Mouse (Mus musculus): ENCODE measurements at regions not wholly inside any gene's neighbourhood (a gene's known extent, or its start where the extent isn't known, plus 50 kb on each side); places are given as distances from the start of the nearest gene placed in this dataset.

DNA sequence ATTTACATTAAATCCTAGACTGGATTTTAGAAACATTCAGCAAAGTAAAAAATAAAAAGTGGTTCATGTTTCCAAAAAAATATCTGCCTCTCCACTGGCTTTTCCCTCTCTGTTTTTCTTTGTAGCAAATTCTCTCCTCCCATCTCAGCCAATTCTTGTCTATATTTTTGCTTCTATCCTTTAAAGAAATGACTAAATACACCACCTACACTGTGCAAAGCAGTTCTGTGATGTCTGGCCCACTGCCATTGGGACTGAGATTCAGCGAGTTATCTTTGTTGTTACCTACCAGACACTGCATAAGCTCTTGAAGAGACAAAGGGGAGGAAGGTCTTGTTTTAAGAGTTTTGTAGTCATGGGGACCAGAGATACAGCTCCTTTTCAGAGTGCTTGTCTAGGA lies 835.8 kb upstream of the Klhl29 start:
- DNase-seq (ENCODE audit: low spot score): no peak

DNA sequence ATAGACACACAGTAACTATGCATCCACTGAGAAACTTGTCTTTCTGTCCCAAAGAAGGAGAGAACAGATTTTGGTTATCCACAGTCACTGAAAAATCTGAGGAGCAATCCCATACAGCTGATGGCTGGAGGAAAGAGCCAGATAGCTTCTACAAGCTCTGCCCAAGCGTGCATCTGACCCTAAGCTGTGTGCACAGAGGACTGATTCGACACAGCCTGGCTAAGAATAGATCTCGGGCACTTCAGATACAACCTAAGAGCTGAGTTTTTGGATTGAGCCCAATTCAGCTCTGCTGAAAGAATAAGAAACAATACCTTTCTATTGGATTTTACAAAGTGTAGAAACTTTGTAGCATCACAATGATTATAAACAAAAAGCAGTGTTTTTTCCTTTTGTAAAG lies 813.8 kb upstream of the Klhl29 start:
- no peak for DNase-seq (ENCODE audit: low spot score)

DNA sequence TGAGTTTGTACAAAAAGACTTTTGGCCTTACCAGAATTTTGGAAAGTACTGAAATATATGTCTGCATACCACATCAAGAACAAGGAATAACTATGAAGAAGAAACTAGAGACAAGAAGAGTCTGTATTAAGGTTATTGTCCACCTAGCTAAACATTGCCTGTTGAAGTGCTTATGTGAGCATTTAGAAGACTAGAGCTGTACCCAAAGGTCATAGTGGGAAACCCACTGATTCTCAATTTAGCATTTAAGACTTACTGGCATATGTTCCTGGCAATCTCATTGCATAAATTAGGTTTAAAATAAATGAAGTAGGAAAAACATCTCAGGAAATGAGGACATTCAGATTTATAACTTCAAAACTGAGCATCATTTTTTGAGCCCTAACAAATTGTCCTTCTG lies 793.3 kb upstream of the Klhl29 start:
- no peak for DNase-seq (ENCODE audit: low spot score)

DNA sequence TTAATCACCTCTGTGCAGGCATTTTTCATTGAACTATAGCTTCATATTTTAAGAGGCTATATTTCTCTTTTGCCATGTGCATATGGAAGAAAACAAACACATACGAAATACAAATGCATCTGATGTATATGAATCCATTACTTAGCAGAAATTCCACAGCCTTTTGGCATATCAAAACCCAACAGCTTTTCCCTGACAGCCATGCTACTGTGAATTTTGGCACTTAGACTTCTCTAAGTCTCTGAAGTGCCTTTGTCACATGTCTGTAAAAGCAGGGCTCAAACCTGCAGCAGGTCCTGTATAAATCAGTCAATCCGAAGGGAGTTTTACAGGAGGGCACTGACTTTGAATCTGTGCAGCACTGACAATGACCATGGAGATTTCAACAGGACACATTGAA lies 778.8 kb upstream of the Klhl29 start:
- DNase-seq (ENCODE audit: low spot score): no peak

DNA sequence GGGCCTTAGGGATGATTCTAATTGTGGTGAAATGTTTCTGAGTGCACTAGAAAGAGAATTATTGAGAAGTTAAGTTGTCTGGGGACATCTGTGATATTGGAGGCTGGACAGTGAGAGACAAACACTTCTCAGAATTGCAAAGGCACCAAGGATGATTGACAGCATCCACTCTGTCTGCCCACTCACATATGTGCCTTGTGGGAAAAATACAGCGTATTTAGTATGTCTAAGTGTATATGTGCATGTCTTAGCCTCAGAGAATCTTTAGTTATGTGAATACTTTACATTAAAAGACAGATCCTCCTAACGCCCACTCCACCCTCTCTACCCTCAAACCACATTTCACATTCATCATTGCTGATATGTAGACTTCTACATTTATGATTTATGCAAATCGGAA lies 776.0 kb upstream of the Klhl29 start:
- no peak for DNase-seq (ENCODE audit: low spot score)

DNA sequence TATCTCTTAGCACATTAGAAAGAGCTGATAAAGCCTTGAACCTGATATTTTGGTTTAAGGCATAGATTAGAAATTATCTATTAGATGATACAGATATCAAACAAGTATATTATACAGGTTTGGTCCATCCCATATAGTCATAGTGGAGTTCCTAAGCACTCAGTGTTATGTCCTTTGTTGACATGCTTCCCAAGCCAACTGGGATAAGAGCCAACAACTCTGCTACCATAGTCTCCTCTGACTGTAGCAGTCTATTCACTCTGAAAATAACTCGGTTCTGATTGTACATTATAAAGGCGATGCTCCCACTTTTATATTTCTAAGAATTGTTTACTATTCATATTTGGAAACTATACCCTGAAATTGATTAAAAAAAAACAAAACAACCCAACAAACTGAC lies 757.0 kb upstream of the Klhl29 start:
- DNase-seq (ENCODE audit: low spot score): no peak

DNA sequence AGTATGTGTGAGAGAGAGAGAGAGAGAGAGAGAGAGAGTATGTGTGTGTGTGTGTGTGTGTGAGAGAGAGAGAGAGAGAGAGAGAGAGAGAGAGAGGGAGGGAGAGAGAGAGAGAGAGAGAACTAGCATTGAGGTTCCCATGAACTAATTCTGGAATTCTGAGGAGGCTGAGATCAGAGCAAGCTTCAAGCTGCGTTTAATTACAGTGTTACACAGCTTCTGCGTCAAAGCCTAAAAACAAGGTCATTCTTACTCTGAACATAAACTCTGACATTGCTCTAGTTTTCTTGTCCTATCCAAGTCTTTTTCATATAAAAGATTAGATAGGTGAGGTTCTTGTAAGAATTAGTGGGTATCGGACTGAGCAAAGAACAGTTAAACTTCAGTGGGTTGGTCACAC lies 744.1 kb upstream of the Klhl29 start:
- no peak for DNase-seq (ENCODE audit: low spot score)

DNA sequence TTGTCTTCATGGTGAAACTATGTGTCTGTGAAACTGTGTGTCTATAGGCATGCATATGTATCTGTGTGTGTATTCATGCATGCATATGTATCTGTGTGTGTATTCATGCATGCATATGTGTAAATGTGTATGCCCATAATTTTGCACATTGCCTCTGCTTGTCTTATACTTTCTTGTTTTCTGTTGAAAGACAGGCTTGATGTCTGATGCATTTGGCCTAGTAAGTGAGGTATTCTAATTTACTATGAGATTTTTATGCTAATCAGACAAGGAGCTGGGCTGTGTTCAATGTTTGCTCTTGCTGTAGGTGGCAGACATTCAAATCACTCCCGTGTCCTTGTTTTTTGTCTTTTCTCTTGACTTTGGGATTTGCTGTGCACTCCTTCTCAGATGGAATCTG lies 739.8 kb upstream of the Klhl29 start:
- no peak for DNase-seq (ENCODE audit: low spot score)

DNA sequence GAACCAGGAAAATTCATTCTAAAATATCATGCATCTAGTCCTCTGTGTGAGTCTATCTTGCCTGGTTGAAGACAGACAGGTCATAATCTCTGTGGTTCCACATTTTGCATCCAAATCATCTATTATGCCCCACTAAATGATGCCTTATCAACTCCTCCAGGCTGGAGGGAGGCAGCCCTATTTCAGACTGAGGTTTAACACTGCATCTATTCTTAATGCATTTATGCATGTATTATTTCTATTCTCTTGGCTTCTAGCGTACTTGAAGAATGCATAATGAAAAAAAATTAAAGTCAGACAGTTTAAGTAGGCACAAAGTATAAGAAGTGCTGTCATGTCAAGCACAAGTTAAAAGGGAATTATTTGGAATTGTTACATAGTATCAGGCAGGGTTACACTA lies 721.8 kb upstream of the Klhl29 start:
- no peak for DNase-seq (ENCODE audit: low spot score)

DNA sequence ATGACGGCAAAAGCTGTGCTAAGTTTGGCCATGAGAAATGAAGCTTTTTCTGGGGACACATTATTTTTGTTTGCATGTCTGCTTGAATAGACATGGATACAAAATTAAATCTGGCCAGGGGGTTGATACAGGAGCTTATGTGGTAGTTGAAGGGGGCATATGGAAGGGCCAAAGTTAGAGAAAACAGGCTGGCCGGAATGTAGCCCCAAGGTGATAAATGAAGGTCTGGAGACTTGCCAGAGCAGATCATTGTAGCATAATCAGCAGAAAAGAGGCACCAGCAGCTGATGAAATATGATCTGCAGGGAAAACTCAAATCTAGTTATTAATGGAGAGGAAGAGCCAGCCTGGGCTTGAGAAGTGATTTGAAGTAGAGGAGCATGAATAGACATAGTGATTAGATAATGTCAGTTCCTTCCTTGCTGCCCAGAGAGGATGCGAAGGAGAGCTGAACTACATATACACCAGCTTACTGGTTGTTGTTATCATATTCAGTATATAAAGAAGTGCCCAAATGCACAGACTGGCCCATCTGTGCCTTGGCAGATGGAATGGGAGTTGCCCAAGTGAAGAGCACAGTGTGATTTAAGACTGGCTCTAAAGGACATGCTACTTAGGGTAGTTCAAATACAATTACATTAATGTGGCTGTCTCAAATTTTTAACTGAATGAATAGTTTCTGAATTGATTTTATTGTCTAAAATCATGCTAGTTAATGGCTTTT lies 712.3 kb upstream of the Klhl29 start:
- DNase-seq (ENCODE audit: low spot score): no peak

DNA sequence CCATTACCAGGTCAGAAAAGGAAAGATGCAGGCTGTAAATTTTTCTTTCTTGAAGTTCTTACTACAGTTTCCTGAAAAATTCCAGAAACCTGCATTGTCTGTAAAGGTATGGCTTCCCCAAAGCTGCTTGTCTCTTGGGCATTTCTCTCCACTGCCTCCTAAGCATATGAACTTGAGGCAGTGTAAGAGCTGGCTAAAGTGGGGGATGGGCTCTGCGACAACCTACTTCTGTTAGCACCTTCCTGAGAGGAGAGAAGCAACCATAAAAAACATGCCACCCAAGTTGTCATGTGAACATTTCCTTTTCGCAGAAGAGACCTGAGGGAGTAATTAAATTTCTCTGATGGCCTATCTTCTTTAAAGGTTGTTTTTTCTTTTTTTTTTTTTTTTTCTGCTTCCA lies 711.6 kb upstream of the Klhl29 start:
- no peak for DNase-seq (ENCODE audit: low spot score)

DNA sequence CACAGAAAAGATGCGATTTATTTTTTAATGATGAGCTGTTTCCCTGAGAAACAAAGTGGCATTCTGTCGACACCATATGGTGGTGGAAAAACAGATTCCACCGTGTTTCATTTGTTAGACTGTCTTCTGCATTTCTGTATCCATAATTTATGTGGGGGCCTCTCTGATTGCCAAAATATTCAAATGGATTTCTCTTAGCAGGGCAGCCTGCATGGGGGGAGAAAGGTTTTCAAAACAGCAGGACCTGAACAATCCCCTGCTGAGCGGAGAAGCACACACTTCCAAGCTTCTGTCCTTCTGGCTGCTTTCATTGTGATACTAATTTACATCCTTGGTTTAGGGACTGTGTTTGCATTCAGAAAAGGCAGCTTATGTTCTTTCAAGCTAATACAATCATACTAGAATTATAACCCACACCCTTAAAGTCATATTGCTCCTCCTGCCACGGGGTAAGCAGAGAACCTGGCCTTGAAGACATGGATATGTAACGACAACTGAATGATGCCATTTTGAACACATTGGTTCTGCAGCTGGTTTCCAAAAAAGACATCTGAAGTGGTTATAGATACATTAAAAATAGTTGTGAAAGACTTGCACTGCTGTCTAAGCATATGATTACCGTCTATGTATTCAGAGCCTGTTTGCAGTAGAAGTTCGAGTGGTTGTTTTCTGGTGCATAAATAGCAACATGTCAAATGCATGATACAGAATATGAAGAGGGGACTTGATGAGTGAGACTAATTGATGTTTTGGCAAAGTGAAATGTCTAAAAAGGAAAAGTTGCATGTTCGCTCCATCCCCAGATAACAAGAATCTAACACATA lies 671.6 kb upstream of the Klhl29 start:
- DNase-seq (ENCODE audit: low spot score): no peak

DNA sequence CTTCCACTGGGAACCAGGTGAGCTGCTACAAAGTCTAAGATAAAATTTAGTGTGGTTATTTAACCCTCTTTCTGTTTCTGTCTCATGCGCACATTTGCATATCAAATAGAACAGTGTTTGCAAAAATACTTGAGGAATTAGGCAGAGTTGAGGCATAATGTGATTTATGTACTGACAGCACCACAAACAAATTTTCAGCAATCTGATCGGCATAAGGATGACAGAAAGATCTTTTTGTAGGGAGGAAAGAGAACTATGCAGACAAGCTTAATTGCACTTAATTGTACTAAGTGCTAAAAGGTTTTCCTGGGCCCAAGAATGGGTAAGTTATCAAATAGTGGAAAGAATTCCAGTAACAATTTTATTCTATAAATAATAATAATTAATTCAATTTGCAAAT lies 670.6 kb upstream of the Klhl29 start:
- no peak for DNase-seq (ENCODE audit: low spot score)

DNA sequence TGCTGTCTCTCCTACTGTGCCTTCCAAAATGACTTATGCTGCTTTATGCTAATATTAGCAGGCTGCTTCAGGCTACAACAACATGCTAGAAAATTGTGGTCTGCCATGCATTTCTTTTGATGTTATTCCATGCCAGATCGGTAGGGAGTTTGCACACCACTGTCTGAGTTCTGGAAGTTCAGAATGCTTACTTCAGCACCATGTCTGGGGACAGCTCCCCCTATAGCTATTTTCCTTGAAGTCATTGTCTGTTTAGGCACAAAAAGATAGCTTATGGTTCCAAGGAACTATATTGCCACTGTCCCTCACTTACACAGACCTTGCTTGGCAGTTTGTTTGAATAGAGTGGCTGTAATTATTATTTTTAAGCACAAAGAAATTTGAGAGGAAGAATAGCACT lies 666.8 kb upstream of the Klhl29 start:
- peak; percentile 42 for DNase-seq (ENCODE audit: low spot score)

DNA sequence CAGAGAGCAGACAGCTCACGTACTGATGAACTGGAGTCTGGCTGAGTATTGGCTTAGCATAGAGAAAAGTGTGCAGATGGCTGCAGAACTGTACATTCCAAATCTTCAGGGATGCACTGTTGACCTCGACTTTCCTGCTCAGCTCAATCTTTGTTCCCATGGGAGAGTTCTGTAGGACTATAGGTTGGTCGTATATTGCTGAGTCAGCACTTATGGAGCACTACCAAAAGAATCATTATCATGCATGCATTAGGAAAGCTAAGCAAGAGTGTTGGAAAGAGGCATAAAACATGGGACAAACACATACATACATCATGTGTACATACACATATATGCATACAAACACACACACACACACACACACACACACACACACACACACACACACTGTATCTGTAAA lies 648.6 kb upstream of the Klhl29 start:
- no peak for DNase-seq (ENCODE audit: low spot score)

DNA sequence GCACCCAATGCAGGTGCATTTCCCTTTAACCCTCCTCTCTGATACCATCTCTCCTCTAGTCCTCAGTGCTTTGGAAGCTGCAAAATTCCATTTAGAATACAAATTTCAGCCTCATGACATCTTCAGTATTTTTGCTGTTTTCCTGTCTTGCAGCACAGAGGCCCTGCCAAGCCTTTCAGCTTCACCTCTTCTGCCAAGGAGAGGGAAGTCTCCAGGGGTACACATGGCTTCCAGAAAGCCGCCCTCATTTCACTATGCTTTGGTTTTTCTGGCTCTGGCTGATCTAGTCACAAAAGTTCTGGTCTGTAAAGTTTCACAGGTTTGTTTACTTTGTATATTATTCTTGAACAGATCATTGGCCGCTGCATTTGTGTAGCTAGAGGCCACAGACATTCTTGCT lies 647.0 kb upstream of the Klhl29 start:
- DNase-seq (ENCODE audit: low spot score): no peak

DNA sequence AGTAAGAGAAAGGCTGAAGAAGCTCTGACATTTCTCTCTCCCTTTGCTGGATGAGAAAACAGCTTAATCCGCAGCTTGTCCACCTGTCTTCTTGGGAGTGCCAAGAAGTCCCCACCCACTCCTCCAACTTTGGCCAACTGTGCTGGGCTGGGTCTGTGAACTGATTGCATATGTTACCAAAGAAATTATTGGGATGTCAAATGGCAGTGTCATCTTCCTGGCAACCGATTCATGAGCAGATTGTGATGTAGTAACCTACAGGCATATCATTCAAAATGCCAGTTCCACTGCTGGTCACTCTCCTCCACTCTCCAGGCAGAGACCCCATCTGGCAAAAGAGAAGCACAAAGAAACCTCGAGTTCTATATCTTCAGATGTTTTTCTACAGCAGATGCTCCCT lies 625.5 kb upstream of the Klhl29 start:
- DNase-seq (ENCODE audit: low spot score): no peak

DNA sequence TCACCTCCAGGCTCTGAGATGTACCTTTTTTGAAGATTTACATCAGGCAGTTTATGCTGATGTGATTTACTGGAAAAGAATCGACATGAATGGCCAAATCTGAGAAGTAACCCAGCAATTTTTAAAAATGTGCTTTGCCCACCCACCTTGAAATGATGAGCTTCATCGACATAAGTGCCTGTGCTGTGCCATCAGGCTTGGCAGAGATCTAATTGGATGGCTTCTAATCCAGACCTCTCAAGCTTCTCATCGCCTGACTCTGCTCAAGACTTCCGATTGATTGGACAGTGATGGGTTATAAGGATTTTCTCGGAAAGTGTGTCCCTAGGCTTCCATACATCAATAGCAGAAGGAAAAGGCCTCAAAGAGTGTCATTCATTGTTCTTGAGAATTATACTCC lies 621.9 kb upstream of the Klhl29 start:
- no peak for DNase-seq (ENCODE audit: low spot score)

DNA sequence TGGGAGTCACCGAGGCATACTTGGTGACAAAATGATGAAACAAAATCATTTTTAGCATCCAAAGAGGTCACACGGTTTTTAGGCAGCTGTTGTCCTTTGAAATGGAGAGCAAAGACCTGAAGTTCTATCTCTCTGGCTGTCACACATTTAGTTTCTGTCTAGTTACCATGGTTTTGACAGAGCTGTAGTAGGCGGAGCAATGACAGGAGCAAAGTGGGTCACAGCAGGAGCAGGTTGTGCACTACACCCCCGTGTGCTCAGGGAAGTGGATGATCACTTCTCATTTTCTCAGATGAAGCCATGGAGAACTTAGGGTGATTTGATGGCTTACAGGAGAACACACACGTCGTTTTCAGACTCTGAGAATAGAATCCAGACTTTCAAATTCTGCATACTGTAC lies 621.2 kb upstream of the Klhl29 start:
- DNase-seq (ENCODE audit: low spot score): no peak

DNA sequence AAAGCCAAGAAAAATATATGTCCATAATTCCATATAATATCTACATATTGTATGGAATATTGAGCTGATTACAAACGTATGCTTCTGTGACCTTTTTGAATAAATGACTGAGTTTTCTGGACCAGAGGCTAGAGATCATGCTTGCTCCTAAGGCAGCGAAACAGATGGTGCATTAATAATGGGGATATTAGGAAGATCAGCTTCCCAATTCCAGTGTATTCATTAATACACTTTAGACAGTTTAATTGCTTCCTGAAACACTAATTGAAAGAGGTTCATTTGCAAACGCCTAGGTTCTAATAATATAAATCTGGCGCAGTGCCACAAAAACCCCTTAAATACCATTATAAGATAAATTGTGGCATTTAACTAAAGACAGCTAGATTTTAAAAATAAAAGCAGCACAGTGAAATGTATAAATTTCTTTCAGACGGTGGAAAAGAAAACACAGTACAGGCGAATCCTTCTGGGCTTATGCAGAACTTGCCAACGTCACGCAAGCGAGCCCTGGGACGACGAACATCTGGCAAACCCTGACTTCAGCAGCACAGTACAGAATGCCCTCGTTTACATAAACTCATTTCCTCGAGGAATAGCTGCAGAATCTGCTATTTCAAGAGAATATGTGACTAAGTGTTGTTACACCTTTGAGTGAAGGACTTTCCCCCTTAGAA lies 608.6 kb upstream of the Klhl29 start:
- no peak for DNase-seq (ENCODE audit: low spot score)

DNA sequence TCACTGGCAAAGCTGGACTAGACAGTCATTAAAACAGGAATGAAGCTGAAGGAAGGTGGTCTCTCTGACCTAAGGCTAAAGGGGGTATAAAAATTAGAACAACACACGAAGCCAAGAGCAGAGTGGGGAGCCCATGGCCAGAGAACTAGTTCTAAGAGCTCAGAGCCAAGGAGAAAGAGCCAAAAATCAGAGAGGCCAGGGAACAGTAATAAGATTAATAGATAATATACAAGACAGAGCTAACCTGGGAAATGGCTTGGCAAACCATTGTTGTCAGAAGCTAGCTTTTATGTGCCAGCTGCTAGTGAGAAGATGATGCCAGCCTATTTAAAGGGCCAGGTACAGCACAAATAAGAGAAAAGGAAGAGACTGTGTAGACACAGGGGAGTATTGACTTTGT lies 606.6 kb upstream of the Klhl29 start:
- DNase-seq (ENCODE audit: low spot score): no peak

DNA sequence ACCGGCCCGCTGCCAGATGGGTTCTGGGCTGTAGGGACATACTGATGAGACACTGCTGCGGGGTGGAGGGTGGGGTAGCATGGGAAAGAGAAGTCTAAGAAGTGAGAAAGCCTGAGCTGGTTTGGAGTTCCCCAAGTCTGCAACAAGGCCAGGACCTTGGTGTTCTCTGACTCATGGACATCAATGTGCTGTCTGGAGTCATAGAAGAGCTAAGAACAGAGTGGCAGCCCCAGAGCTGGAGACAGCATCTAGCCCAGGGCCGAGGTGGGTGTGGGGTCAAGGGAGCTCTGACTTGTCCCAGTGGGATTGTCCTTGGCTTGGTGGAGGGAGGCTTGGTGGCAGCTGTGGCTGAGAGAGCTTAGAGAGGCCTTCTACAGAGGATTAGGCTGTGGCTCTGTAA lies 600.4 kb upstream of the Klhl29 start:
- DNase-seq (ENCODE audit: low spot score): no peak

DNA sequence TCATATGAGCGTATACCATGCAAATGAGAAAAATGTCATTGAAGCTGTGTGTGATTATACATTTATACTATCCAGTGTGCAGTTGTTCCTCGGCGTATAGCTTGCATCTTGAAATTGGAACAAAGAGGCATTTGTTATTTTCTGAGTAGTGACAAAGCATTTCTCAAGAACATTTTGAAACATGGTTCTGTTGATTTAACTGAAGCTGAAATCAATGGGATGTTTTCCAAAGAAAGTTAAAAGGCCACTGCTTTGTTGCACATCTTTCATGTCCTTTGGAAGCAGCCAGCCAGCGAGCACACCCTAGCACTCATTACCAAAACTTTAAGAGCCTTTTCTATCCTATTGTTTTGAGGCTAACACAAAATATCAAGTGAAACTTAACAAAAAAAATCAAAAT lies 594.1 kb upstream of the Klhl29 start:
- DNase-seq (ENCODE audit: low spot score): no peak
